Mouse (Mus musculus) cerebellum, adult 9-11 months (tissue): ENCODE measurements around the gene Lmna.

ENCODE experiments used
- DNase-seq: peaks from one replicate; pipeline ENCODE4 v3.0.0; 2022

Gene Lmna

DNA sequence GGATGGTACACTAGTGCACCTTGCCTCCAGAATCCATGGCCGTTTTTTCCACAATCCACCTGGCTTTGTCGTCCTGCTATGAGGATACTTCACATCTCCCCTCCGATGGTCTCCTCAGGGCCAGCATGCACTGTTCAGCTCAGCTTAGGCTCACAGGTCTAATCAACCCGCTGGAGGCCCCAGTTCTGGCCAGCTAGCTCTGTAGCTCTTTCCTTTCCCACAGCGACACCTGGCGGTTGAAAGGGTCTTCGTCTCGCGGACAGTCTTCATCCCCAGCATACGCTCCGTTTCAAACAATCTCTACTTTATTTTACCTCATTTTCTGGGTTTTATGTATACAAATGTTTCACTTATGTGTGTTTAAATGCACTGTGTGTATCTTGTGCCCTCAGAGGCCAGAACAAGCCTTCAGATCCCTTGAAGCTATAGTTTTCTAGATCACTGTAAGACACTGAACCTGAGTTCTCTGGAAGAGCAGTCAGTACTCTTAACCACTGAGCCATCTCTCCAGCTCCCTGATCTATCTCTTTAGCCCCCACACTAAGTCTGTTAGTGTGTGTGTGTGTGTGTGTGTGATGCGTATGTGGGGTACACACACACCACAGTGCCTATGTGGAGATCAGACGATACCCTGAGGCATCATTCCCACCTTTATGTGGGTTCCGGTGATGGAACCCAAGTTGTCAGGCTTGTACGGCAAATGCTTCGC is 42.5 kb downstream of the Lmna start:
- peak; percentile 79 for DNase-seq

DNA sequence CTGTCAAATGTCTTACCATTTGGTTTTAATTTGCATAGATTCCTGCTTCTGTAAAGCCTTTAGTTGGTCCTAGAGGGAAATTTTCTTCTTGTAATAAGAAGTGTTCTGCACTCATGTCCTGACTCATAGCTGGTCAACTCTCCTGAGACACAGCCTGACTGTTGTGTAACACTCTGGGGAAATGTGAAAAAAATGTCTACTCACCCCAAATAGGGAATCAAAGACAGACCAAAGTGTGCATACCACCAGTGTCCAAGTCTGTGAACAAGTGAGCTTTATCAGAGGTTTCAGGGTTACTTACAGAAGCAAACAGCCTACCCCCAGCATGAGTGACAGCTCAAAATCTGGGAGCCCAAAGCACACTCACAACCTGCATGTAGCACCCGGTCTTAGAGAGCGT is 44.6 kb downstream of the Lmna start:
- no peak for DNase-seq

DNA sequence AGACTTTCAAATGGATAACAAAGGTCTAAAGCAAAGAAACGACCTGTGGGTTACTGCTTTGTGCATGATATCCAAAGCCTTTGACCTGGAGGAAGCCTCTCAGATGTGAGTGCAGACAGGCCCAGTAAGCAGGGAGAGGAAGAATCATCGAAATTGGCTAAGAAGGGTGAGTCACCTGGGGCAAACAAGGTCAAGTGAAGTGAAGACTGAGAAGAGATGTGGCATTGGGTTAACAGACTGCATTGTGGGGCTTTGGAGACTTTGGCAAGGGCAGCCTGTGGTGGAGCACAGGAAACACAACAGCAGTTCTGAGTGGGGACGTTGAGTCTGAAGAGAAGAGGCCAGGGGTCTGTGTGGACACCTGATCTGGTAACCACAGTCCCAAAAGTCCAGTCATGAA is 45.3 kb downstream of the Lmna start:
- DNase-seq = no peak

DNA sequence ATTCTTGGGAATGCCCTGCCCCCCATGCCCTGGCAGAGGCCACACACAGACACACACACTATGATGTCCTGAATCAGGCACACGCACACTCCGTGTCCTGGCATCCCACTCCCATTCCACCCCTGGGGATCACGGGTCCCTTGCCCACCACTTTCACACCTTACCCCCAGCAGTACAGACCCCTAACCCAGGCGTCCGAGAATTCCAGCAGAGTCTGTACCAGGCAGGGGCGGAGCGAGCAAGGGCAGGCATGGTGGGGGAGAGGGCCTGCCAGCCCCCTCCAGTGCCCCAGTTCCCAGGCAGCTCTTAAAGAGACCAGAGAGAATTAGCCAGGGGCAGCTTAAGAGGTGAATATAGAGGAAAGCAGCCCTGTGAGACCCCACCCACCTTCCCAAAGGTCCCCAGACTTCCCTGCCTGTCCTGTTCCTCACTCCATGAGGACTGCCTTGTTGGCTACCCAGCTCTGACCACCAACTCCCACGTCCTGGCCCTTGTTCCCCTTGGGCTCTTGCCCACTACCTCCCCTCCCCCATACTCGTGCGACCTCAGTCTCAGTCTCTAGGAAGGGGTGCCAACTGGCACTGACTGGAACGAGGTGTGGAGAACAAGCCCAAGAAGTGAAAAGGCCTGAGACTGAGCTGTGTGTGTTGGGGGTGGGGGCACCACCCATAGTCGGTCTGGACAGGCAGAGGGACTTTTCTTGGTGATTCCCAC is 48.6 kb downstream of the Lmna start, which contains the start of gene Sema4a:
Gene Sema4a, minus strand, starts transcription at position 200 of the 714 bp plus-strand sequence.
- no peak for DNase-seq

DNA sequence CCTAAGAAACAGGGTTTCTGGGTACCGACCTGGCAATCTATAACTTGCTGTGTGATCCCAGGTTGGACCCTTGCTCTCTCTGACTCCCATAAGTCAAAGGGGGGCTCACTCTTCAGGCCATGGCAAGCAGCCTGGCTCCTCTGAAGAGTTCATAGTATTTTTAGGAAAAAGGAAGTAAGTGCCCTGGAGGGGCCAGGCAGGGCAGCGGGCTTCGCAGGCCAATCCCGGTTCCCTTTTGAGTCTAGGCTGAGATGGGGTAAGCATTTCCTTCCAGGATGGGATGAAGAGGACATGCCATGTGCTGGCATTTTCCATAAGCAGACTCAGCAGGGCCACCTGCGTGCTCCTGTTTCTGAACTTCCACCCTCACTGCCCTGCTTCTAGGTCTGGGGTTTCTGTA is 49.7 kb downstream of the Lmna start:
- DNase-seq = no peak

DNA sequence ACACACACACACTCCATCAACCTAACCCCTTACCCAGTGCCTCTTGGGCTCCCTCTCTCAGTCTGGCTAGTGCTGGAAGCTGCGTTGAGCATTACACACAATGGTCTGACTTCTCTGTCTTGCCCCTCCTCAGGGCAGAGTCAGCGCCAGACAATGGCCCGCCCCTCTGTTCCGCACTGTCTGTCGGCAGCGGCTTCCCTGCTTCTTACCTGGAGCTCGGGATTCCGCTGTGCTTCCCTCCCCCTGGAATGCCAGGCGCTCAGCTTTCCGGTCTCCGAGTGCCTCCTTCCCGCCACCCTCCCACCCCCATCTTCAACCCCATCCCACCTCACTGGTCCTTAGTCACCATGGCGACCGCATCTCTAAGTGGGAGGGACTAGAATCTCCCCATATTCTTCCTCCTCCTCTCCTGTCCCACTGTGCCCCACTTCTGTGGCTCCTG is 51.0 kb downstream of the Lmna start:
- no peak for DNase-seq

DNA sequence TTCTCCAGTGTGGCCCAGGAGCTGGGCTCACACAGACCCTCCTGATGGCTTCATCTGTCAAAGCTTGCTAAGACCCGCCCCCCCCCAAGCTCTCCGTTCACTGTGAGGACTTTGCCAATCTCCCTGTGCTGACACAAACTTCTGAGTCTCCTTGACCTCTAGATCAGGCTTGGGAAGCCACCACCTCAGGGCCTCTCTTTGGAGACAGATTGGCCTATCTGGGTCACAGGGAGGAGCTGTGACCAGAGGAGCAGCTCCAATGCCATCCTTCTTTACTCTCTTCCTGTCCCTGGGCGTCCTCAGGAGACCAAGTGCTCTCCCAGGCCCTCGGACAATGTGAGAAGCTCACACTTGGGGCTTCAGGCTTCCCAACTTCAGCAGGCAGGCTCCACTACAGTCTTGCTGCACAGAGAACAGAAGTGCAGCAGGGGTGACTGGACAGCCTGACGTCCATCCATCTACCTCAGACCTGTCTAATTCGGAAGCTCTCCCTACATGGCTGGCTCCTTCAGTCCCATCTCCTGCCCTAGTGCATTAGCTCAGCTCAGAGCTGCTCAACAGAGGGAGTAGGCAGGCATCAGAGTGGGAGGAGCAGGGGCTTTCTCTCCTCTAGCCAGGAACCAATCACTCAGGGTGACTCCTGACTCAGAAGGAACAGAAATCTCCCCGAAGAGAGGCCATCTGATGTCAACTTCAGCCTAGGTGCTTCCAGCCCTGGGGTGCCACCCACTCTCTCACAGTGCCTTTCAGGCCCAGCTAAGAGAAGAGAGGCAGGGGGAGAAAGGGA is 52.8 kb downstream of the Lmna start:
- no peak for DNase-seq

DNA sequence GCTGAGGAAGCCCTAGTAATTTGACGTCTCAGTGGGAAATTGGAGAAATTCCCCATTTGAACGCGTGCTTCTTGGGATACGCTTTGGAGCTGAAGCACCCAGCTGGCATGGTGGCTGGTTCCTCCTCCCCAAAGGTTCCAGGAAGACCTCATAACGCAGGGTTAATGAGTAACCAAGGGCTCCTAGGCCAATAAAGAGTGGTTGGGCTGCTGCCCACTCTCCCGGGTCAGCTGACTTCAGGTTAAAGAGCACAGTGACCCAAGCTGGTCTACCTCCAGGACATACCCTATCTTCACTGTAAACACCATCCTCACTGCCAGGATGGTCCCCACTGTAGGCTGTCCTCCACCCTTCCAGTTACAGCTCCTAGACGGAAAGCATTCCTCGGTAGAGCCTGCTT is 53.4 kb downstream of the Lmna start:
- no peak for DNase-seq

DNA sequence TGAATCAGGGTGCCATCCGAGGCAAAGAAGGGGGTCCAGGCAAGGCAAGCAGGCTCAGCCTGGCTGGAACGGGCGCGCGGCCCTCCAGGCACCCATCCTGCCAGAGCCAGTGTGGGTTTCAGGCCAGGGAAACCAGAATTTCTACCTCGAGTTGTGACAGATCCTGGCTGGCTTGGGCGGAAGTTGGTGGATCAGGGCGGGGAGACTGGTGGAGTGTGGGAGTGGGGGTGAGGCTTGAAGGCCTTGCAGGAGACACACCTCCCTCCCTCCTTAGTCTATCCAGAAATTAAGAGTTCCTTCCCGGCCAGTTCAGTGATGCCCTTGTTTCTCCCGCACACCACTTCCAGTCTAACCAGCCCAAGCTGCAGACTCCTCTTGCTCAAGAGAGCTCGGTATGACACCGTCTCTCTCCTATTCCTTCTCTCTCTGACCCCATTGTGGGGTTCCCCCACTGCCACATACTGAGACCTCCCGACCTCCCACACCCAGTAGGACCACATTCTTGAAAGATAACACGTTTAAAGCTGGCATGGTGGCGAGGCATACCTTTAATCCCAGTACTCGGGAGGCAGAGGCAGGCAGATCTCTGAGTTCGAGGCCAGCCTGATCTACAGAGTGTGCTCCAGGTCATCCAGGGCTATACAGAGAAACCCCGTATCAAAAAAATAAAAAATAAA is 54.0 kb downstream of the Lmna start:
- no peak for DNase-seq

DNA sequence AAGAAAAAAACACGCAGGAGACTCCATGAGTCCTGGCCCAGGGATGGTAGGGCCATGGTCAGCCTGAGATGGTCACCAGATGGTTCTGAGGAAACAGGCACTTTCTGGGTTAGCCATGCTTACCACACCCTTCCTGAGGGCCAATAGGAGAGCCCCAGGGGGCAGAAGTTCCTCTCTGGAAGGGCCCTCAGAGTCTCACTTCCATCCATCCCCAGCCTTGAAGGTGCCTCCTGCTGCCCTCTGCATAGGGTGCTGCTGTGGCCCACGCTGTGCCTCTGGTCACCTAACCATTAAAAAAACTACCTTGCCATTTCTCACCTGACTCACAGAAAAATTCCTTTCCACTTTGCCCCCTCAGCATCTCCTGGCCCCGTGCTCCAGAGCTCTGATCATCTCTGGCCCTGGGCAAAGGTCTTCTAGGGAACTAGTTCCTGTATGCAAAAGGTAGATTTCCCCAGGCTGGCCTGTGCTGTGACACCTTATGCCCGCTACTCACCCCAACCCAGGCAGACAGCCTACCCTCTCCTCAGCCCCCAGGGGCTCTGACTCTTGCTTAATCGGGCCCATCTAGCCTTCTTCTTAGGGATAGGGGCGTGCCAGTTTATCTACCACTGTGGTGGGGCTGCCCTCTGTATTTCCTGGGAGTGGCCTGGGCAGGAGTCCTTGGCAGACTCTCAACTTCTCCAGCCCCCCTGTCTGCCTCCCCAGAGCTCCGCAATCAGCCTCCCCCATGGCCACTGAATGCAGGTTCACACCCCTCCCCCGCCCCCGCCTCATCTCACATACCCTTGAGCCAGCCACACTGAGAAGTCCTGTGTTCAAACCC is 54.8 kb downstream of the Lmna start:
- no peak for DNase-seq

DNA sequence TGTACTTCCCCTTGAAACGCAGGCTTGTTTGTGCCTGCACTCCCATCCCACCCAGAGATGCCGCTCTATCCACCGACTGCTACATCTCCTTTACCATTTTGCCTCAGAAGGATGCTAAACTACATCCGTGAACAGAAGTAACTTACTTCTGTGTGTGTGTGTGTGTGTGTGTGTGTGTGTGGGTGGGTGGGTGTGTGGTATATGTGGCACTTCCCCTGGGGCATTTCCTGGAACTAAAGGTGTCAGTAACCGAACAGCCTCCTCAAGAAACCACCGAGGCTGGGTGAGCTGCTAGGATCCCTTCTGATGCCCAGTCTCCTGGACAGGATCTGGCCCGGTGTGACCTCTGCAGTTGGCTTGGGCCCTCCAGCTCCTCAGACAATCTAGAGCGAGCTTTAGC is 55.8 kb downstream of the Lmna start:
- no peak for DNase-seq

DNA sequence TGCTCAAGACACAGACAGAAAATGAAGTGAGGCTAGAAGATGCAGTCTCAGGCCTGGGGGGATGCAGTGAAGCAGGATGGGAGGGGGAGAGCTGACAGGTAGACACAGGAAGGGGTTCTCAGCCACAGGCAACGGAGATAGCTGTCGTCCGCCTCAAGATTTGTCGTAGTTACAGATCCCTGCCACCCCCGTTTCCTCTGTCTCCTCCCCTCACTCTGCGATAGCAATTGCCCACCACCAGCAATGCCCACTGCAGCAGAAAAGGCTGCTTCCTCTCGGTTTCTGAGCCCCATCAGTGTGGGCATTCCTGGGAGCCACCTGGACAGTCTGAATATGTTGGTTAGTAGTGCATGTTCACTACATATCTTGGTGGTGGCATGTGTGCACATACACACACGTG is 56.4 kb downstream of the Lmna start:
- no peak for DNase-seq

DNA sequence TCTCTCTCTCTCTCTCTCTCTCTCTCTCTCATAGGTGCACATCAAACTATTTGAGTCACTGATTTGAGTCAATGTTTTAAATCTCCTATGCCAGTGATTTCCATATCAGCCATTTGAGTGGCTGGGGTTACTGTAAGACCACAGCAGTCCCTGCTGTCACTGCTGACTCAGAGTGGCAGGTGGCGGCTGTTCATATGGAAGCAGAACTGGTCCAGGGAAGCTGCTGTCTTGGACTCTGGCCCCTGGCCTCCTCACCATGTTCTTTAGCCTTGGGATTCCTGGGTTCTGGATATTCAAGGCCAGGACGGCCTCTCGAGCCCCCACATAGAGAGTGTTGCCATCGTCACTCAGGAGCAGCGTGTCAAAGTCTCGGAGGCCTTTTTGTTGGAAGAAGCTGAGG is 57.0 kb downstream of the Lmna start:
- DNase-seq = no peak

DNA sequence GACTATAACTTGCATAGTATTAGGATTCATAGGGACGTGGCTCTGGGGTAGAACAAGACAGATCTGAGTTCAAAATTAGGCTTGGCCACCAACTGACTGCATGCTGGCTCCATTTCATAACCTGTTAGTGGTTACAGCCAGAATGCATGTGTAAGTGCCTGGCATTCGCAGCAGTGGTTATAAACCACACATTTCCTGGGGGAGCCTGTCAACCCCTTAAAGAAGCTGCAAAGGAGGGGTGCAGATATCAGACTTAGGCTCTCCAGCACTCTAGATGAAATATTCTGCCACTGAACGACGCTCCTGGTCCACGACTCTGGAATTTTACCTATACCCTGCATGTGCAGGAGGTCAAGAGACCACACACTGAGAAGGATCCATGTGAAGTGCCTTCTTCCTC is 57.5 kb downstream of the Lmna start:
- no peak for DNase-seq

DNA sequence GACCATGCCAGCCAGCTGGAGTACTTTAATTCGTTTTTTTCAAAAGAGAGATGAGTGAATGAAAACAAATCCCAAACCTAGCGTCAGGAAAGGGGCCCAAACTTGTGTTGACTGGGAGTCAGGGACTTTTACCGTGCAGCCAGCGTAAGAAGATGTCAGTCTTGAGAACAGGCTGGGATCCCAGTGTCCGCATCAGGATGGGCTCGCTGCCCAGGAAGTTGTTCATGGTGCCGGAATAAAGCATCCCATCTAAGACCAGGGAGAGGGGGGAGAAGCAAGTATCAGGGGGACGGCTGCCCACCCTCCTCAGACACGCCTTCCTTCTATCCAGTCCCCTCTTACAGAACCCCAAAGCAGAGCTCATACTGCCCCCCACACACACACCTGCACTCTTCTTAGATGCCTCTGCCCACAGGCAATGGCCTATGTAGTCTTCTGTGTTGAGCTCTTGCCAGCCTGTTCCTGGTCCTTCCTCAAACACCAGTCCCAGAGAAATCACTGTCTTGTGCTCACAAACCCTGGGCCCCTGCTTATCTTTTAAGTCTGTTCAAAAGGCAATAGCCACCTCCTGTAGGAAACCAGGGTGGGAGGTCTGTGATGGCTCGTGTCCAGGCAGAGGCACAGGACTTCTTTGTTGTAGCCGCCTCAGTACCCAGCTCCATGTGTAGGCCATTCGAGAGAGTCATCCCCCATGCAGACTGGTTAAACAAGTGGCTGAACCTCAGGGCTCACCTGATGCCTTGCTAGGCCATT is 59.2 kb downstream of the Lmna start:
- no peak for DNase-seq

DNA sequence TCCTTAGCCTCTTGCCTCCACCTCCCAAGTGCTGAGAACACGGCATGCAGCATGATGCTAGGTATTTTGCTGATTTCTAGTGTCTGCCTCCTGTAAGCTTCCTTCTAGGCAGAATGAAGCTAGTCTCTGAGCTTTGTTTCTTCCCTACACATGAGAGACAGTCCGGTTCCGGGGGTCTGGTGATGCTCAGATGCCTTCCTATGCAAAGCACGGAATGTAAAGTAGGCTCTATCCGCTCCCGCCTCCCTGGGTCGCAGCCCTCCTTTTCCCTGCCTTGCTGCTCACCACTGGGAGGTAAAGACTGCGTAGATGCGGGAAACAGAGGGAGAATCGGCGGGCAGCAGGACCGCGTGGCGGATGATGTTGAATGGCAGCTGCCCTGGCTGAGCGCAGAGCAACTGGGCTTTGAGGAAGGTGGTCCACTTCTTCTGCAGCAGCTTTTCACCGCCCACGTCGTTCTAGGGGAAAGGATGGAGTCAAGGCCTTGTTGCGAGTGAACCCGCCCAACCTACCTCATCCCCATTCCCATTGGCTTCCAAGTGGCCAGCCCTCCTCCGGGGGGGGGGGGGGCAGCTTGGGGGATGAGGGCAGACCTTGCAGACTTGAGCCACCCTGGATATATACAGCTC is 60.2 kb downstream of the Lmna start:
- DNase-seq = peak; percentile 82

DNA sequence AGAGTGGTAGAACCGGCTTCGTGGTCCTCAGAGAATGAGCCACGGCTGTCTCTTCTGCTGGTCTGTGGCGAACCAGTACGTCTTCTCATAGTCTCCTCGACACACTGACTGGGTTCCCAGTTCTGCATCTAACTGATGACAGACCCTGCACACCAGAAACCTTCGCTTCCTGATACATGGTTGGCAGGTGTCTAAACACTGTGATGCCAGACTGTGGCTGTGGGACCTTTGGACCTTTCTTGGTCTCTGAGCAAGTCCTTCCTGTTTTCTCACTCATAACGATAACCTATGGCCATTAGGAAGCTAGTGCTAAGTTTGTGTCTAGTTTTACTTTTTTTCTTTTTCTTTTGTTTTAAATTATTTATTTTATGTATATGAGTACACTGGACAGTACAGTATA is 61.3 kb downstream of the Lmna start:
- no peak for DNase-seq

DNA sequence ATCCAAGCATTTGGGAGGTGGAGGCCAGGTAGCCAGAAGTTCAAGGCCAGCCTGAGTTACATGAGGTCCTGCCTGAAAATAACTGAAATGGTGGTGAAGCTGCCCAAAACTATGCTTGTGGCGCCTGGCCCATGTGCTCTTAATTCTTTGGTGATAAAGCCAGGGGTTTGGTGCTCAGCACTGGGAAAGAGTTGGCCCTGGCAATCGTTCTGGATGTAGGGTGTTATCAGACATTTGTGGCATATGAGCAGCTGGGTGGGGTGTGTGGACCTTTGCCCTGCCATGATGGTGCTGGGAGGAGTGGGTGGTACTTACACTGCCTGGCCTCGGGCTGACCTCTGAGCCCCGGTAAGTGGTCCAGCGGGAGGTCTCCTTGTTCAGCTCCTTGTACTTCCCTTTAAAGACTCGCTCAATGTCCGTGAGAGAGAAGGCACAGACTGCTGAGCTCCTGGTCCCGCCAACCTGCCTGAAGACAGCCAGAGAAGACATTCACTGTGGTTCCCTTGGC is 62.0 kb downstream of the Lmna start:
- no peak for DNase-seq

DNA sequence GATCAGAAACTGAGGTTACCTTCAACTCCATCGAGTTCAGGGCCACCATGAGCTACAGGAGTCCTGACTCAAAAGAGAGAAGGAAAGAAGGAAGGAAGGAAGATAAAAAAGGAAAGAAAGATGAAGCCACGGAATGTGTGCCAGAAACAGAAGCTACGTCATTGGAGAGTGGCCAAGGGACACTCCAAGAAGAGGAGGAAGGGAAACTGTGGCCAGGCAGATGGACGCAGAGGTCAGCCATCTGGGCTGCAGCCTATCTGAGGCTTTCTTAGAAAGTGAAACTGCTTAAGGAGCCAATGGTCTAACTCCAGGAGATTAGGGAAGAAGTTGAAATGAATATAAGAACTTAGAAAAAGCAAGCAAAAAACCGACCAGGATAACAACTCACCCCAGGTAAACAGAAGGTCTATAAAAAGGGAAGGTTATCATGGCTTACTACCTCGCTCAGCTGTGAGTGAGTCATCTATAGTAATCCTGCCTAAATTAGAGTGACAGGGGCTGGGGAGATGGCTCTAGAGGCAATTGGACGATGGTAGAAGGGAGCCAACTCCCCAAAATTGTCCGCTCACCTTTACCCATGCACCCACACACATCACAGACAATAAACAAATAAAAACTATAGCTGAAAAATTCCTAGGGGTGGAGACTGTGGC is 63.2 kb downstream of the Lmna start:
- DNase-seq = no peak

DNA sequence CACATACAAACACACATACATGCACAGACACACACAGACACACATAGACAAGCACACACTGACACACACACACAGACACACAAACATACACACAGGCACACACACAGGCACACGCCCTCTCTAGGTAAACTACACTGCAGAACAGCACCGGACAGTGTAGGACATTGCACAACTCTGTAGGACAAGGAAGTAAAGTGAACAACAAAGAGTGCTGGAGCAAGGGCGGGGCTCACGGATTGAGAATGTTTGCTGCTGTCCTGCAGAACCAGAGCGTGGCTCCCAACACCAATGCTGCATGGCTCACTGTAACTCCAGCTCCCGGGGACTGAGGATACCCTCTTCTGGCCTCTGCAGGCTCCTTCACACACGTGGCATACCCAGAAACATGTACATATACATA is 66.9 kb downstream of the Lmna start:
- no peak for DNase-seq
